Mouse (Mus musculus): Measurements from ENCODE around the gene Hdac2. TPM values are rescaled to one million over a fixed set of nuclear protein-coding genes. Genes with fewer than 3 reads are reported as not detected.

Gene Hdac2
- polyA plus RNA-seq, 1 experiment from 2014 or later, result 38.4 TPM

GRCm38 (mm10) chr10:36981866-36982265 lies 7.5 kb downstream of the Hdac2 start:
- no peak overlapping the region for H3K27ac ChIP-seq (ENCODE audit: low read length)
- H3K4me1 ChIP-seq (ENCODE audit: control insufficient read depth, low read depth, low read length), result no peaks in the 10 kb centered on the region; the same call in 1 of the 2 replicates
- H3K9ac ChIP-seq (ENCODE audit: low read depth, low read length), result no peak overlapping the region
- no peak overlapping the region for H3K4me3 ChIP-seq (ENCODE audit: low read depth, low read length)
- no peak for ATAC-seq (ENCODE audit: low read depth)
- no peak overlapping the region for H3K4me2 ChIP-seq (ENCODE audit: low read depth, low read length)
- WGBS (ENCODE audit: insufficient replicate concordance), result 88% methylated on average over 4 of the region's 4 CpGs
- no peaks in the 10 kb centered on the region for H3K9me3 ChIP-seq (replicated peaks; ENCODE audit: control insufficient read depth, low read length)
- H3K27me3 ChIP-seq (ENCODE audit: control insufficient read depth, insufficient read depth, low read depth, low read length), result no peaks in the 10 kb centered on the region
- H3K36me3 ChIP-seq (ENCODE audit: control insufficient read depth, insufficient read depth), result peaks cover 6% of the 10 kb centered on the region; the same call in 1 of the 2 replicates

- WGBS (ENCODE audit: insufficient replicate concordance), result 85% methylated on average over 2 of the region's 2 CpGs
Measured at GRCm38 (mm10) chr10:36992149-36992548, 17.8 kb downstream of the Hdac2 start.

GRCm38 (mm10) chr10:37000839-37001238 lies 26.5 kb downstream of the Hdac2 start:
- no peaks in the 10 kb centered on the region for H3K4me1 ChIP-seq (ENCODE audit: control insufficient read depth, low read depth, low read length)
- peaks cover 17% of the 10 kb centered on the region for H3K36me3 ChIP-seq (ENCODE audit: control insufficient read depth, insufficient read depth)
- no peaks in the 10 kb centered on the region; the same call in 1 of the 2 replicates for H3K9me3 ChIP-seq (replicated peaks; ENCODE audit: control insufficient read depth, low read length)
- ATAC-seq (ENCODE audit: low read depth), result no peak
- no peaks in the 10 kb centered on the region for H3K27me3 ChIP-seq (ENCODE audit: control insufficient read depth, insufficient read depth, low read depth, low read length)
- H3K4me2 ChIP-seq (ENCODE audit: low read depth, low read length), result no peak overlapping the region
- no peak overlapping the region for H3K4me3 ChIP-seq (ENCODE audit: low read depth, low read length)
- WGBS (ENCODE audit: insufficient replicate concordance), result 78% methylated on average over 2 of the region's 2 CpGs
- H3K9ac ChIP-seq (ENCODE audit: low read depth, low read length), result no peak overlapping the region
- H3K27ac ChIP-seq (ENCODE audit: low read length), result no peak overlapping the region

More at GRCm38 (mm10) chr10:36992149-36992548, 17.8 kb downstream of the Hdac2 start:
- ATAC-seq (ENCODE audit: low read depth), result no peak
- Histone ChIP-seq H3K27me3 (ENCODE audit: control insufficient read depth, insufficient read depth, low read depth, low read length) (no peaks in the 10 kb centered on the region), H3K9ac (ENCODE audit: low read depth, low read length) (no peak overlapping the region), H3K9me3 (replicated peaks; ENCODE audit: control insufficient read depth, low read length) (no peaks in the 10 kb centered on the region), H3K4me1 (ENCODE audit: control insufficient read depth, low read depth, low read length) (no peaks in the 10 kb centered on the region), H3K4me2 (ENCODE audit: low read depth, low read length) (no peak overlapping the region), H3K27ac (ENCODE audit: low read length) (no peak overlapping the region), H3K36me3 (ENCODE audit: control insufficient read depth, insufficient read depth) (peaks cover 11% of the 10 kb centered on the region), H3K4me3 (ENCODE audit: low read depth, low read length) (no peak overlapping the region)

GRCm38 (mm10) chr10:37014274-37015107 lies 40.1 kb downstream of the Hdac2 start:
- no peak for ATAC-seq (ENCODE audit: low read depth)
- no peaks in the 10 kb centered on the region for H3K36me3 ChIP-seq (ENCODE audit: control insufficient read depth, insufficient read depth)
- 46% methylated on average over 8 of the region's 8 CpGs for WGBS (ENCODE audit: insufficient replicate concordance)
- H3K27me3 ChIP-seq (ENCODE audit: control insufficient read depth, insufficient read depth, low read depth, low read length), result no peaks in the 10 kb centered on the region
- no peak overlapping the region for H3K9ac ChIP-seq (ENCODE audit: low read depth, low read length)
- no peaks in the 10 kb centered on the region for H3K9me3 ChIP-seq (replicated peaks; ENCODE audit: control insufficient read depth, low read length)
- no peak overlapping the region for H3K27ac ChIP-seq (ENCODE audit: low read length)
- H3K4me2 ChIP-seq (ENCODE audit: low read depth, low read length), result no peak overlapping the region
- H3K4me3 ChIP-seq (ENCODE audit: low read depth, low read length), result no peak overlapping the region
- H3K4me1 ChIP-seq (ENCODE audit: control insufficient read depth, low read depth, low read length), result no peaks in the 10 kb centered on the region

GRCm38 (mm10) chr10:37015729-37016128 lies 41.4 kb downstream of the Hdac2 start:
- H3K27ac ChIP-seq (ENCODE audit: low read length), result no peak overlapping the region
- no peaks in the 10 kb centered on the region for H3K27me3 ChIP-seq (ENCODE audit: control insufficient read depth, insufficient read depth, low read depth, low read length)
- H3K4me3 ChIP-seq (ENCODE audit: low read depth, low read length), result no peak overlapping the region
- no peak overlapping the region for H3K4me2 ChIP-seq (ENCODE audit: low read depth, low read length)
- H3K36me3 ChIP-seq (ENCODE audit: control insufficient read depth, insufficient read depth), result no peaks in the 10 kb centered on the region
- no peak for ATAC-seq (ENCODE audit: low read depth)
- 38% methylated on average over 2 of the region's 2 CpGs for whole genome bisulfite sequencing (ENCODE audit: insufficient replicate concordance)
- no peak overlapping the region for H3K9ac ChIP-seq (ENCODE audit: low read depth, low read length)
- no peaks in the 10 kb centered on the region for H3K4me1 ChIP-seq (ENCODE audit: control insufficient read depth, low read depth, low read length)
- no peaks in the 10 kb centered on the region for H3K9me3 ChIP-seq (replicated peaks; ENCODE audit: control insufficient read depth, low read length)

- no peaks in the 10 kb centered on the region for H3K9me3 ChIP-seq (replicated peaks; ENCODE audit: control insufficient read depth, low read length)
- H3K9ac ChIP-seq (ENCODE audit: low read depth, low read length), result no peak overlapping the region
- H3K36me3 ChIP-seq (ENCODE audit: control insufficient read depth, insufficient read depth), result no peaks in the 10 kb centered on the region
- H3K4me2 ChIP-seq (ENCODE audit: low read depth, low read length), result no peak overlapping the region
- 73% methylated on average over 2 of the region's 2 CpGs for WGBS (ENCODE audit: insufficient replicate concordance)
- ATAC-seq (ENCODE audit: low read depth), result no peak
- H3K4me1 ChIP-seq (ENCODE audit: control insufficient read depth, low read depth, low read length), result no peaks in the 10 kb centered on the region
- H3K4me3 ChIP-seq (ENCODE audit: low read depth, low read length), result no peak overlapping the region
- H3K27me3 ChIP-seq (ENCODE audit: control insufficient read depth, insufficient read depth, low read depth, low read length), result no peaks in the 10 kb centered on the region
- H3K27ac ChIP-seq (ENCODE audit: low read length), result no peak overlapping the region
Measured at GRCm38 (mm10) chr10:37016200-37016599, 41.9 kb downstream of the Hdac2 start.

- H3K4me1 ChIP-seq (ENCODE audit: control insufficient read depth, low read depth, low read length), result no peaks in the 10 kb centered on the region
- H3K9me3 ChIP-seq (replicated peaks; ENCODE audit: control insufficient read depth, low read length), result no peaks in the 10 kb centered on the region
- no peaks in the 10 kb centered on the region for H3K36me3 ChIP-seq (ENCODE audit: control insufficient read depth, insufficient read depth)
- no peak overlapping the region for H3K9ac ChIP-seq (ENCODE audit: low read depth, low read length)
- no peaks in the 10 kb centered on the region for H3K27me3 ChIP-seq (ENCODE audit: control insufficient read depth, insufficient read depth, low read depth, low read length)
- no peak overlapping the region for H3K4me2 ChIP-seq (ENCODE audit: low read depth, low read length)
- 39% methylated on average over 1 of the region's 1 CpGs for WGBS (ENCODE audit: insufficient replicate concordance)
- no peak for ATAC-seq (ENCODE audit: low read depth)
- no peak overlapping the region for H3K4me3 ChIP-seq (ENCODE audit: low read depth, low read length)
- no peak overlapping the region for H3K27ac ChIP-seq (ENCODE audit: low read length)
Measured at GRCm38 (mm10) chr10:37024301-37024700, 50.0 kb downstream of the Hdac2 start.

GRCm38 (mm10) chr10:37028651-37029050 lies 54.3 kb downstream of the Hdac2 start:
- no peaks in the 10 kb centered on the region for H3K4me1 ChIP-seq (ENCODE audit: control insufficient read depth, low read depth, low read length)
- H3K36me3 ChIP-seq (ENCODE audit: control insufficient read depth, insufficient read depth), result no peaks in the 10 kb centered on the region
- H3K4me3 ChIP-seq (ENCODE audit: low read depth, low read length), result no peak overlapping the region
- WGBS (ENCODE audit: insufficient replicate concordance), result 59% methylated on average over 2 of the region's 2 CpGs
- H3K27me3 ChIP-seq (ENCODE audit: control insufficient read depth, insufficient read depth, low read depth, low read length), result no peaks in the 10 kb centered on the region
- H3K4me2 ChIP-seq (ENCODE audit: low read depth, low read length), result no peak overlapping the region
- no peak overlapping the region for H3K27ac ChIP-seq (ENCODE audit: low read length)
- H3K9me3 ChIP-seq (replicated peaks; ENCODE audit: control insufficient read depth, low read length), result no peaks in the 10 kb centered on the region
- no peak overlapping the region for H3K9ac ChIP-seq (ENCODE audit: low read depth, low read length)
- no peak for ATAC-seq (ENCODE audit: low read depth)

GRCm38 (mm10) chr10:37035090-37035497 lies 60.8 kb downstream of the Hdac2 start:
- no peak overlapping the region for H3K27ac ChIP-seq (ENCODE audit: low read length)
- H3K4me2 ChIP-seq (ENCODE audit: low read depth, low read length), result no peak overlapping the region
- H3K4me1 ChIP-seq (ENCODE audit: control insufficient read depth, low read depth, low read length), result no peaks in the 10 kb centered on the region
- no peak overlapping the region for H3K9ac ChIP-seq (ENCODE audit: low read depth, low read length)
- WGBS (ENCODE audit: insufficient replicate concordance), result 61% methylated on average over 7 of the region's 7 CpGs
- no peaks in the 10 kb centered on the region for H3K36me3 ChIP-seq (ENCODE audit: control insufficient read depth, insufficient read depth)
- no peaks in the 10 kb centered on the region for H3K27me3 ChIP-seq (ENCODE audit: control insufficient read depth, insufficient read depth, low read depth, low read length)
- no peaks in the 10 kb centered on the region for H3K9me3 ChIP-seq (replicated peaks; ENCODE audit: control insufficient read depth, low read length)
- H3K4me3 ChIP-seq (ENCODE audit: low read depth, low read length), result no peak overlapping the region
- ATAC-seq (ENCODE audit: low read depth), result no peak
